Mouse (Mus musculus) lung, adult 2 months (tissue): ENCODE data around the gene Cutc. TPM values are rescaled to one million over a fixed set of nuclear protein-coding genes. Genes with fewer than 3 reads are reported as not detected.

ENCODE experiments used
- DNase-seq: peaks from one replicate; pipeline ENCODE4 v3.0.0; 2022
- H3K4me1 ChIP-seq: fragments of 200-500 bp; 2 replicates; pipeline ENCODE4 v1.6.1; 2011; ENCODE audit warnings: low read length; ENCODE audit not compliant: control insufficient read depth, insufficient read depth
- H3K4me3 ChIP-seq: fragments of 200-500 bp; replicated peaks from 2 replicates; pipeline ENCODE3; 2011; ENCODE audit warnings: low read depth, mild to moderate bottlenecking, control low read depth, low read length; ENCODE audit errors: extremely low read depth
- CTCF ChIP-seq: fragments of 200-500 bp; IDR thresholded peaks from 2 replicates; pipeline ENCODE4 v1.5.1; 2011; ENCODE audit warnings: mild to moderate bottlenecking, low read length, control low read depth; ENCODE audit not compliant: insufficient read depth
- POLR2A ChIP-seq: fragments of 200-500 bp; IDR thresholded peaks from 2 replicates; pipeline ENCODE4 v1.6.1; 2011; ENCODE audit warnings: low read depth, mild to moderate bottlenecking, control low read depth, low read length, borderline replicate concordance; ENCODE audit errors: extremely low read depth
- WGBS: fragments of 180-500 bp; shearing (Covaris S2); methylation state at CpG from one replicate; pipeline ENCODE4 v1.1.7; 2018; 5-methylcytosine and 5-hydroxymethylcytosine counted together
- polyA plus RNA-seq: library from polyadenylated mRNA; depleted of rRNA; stranded (reverse); fragments of >200 nt; gene quantifications from 2 replicates; pipeline ENCODE4 v1.2.3, GENCODE M21; 2012

Gene Cutc
- polyA plus RNA-seq, 1 experiment = 4.8 TPM

DNA sequence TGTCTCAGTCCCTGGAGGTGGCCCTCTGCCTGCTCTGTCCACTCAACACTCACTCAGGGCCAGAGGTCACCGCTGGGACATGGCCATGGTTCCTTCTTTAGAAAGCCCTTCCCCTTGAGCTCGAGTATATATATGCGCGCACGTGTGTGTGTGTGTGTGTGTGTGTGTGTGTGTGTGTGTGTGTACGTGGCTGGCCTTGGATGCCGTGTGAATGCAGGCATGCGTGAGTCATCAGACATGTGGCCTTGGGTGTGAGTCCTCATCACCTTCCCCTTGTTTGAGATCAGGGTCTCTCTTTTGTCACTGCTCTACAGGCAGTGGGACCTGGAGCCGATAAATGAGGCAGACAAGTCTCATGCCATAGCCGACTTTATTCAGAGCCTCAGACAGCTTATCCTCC is 29.3 kb upstream of the Cutc start:
- no peaks in the 10 kb centered on the region for H3K4me1 ChIP-seq
- TF ChIP-seq POLR2A (no peak), CTCF (no peak)
- no peak overlapping the region for H3K4me3 ChIP-seq
- 74% methylated on average over 10 of the region's 10 CpGs for WGBS
- no peak for DNase-seq

- no peak for DNase-seq
- no peak overlapping the region for H3K4me3 ChIP-seq
- TF ChIP-seq POLR2A = no peak
- no peak for TF ChIP-seq CTCF
- no peaks in the 10 kb centered on the region for H3K4me1 ChIP-seq
- 95% methylated on average over 20 of the region's 20 CpGs for WGBS
Observed at GRCm38 (mm10) chr19:43724194-43724593, 28.6 kb upstream of the Cutc start.

DNA sequence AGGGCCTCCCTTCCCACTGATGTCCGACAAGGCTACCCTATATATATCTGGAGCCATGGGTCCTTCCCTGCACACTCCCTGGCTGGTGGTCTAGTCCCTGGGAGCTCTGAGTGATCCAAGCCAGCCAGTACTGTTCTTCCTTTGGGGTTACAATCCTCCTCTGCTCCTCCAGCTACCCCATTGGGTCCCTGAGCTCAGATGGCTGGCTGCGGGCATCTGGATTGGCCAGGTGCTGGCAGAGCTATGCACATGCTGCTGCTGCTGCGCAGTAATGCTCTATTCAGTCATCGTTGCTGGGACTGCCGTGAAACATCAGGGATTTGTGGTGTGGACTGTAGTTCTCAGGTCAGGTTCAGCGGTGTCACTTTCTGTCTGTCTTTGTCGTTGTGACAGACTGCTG is 28.0 kb upstream of the Cutc start:
- TF ChIP-seq POLR2A (no peak), CTCF (no peak)
- Histone ChIP-seq H3K4me3 (no peak overlapping the region), H3K4me1 (no peaks in the 10 kb centered on the region)
- 88% methylated on average over 7 of the region's 7 CpGs for WGBS
- no peak for DNase-seq

DNA sequence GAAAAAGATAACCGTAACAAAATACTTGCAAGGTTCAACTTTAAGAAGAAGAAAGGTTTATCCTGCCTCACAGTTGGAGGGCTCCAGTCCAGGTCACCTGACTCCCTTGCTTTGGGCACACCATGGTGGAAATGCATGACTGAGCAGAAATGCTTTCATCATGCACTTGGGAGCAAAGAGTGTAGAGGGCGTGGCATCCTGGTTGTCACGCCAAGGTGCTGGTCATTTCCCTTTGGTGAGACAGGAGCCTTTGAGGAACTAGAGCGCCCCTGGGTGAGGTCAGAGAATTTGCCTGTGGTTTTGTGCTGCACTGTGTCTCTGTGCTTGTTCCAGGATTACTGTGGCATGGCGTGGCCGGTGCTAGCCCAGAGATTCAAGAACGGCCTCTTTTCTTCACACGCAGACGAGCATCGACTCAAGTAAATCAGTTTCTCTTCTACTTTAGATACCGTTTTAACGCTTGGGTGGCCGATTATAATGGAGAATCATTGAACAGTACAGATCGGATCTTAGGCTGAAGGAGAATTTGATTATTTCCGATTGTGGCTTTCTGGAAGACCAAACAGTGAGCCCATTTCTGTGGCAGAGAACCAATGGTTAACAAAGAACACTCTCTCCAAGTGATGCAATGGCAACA is 26.2 kb upstream of the Cutc start:
- DNase-seq = no peak
- Histone ChIP-seq H3K4me3 (no peak overlapping the region), H3K4me1 (no peaks in the 10 kb centered on the region)
- TF ChIP-seq CTCF (no peak), POLR2A (no peak)
- 87% methylated on average over 15 of the region's 15 CpGs for WGBS

DNA sequence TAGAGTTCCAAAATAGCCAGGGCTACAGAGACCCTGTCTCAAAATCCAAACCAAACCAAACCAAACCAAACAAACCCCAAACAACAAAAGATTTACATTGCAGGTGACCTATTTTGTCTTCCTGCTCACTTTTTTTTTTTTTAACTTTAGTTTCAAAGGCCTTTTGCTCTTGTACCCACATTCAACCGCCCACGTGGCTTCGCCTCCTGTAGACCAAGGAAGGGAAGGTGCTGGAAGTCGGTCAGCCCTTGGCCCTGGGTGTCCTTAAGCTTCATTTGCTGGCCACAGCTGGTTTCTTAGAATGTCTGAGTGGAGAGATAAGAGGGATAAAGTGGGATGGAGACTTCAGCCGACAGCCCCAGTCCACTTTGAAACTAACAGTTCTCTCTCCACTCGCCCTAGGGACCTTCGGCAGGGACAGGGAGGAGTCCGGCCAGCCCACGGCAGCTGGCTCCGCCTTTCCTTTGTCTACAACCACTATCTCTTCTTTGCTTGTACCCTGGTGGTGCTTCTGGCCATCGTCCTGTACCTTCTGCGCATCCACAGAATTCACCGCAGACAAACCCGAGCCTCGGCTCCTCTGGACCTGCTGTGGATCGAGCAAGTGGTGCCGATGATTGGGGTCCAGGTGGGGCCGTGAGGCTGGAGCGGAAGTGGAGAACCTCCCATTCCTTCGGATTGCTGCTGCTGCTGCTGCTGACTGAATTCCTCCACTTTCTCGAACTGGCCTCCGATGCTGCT is 23.3 kb upstream of the Cutc start:
- no peaks in the 10 kb centered on the region for H3K4me1 ChIP-seq

DNA sequence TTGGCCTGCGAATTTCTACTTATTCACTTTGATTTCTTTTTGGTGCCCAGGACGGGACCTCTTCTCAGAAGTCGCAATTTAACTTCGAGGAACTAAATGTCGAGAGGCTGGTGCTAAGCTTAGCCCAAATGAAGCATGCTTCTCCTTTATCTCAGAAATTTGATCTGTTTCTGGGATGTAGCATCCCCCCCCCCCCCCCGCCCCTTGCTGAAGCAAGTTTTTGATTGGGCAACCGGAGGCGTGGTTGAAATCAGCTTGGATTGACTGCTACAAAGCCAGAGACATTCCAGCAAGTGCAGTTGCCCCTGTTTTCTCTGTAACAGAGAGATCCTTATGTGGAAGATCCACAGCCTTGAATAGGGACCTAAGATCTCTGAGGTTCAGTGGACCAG is 22.8 kb upstream of the Cutc start:
- no peak overlapping the region for H3K4me3 ChIP-seq
- no peak for TF ChIP-seq POLR2A
- TF ChIP-seq CTCF = no peak
- WGBS = 49% methylated on average over 8 of the region's 8 CpGs
- H3K4me1 ChIP-seq = no peaks in the 10 kb centered on the region
- no peak for DNase-seq

More for the DNA sequence above, 23.3 kb upstream of the Cutc start:
- DNase-seq = no peak
- TF ChIP-seq POLR2A (no peak), CTCF (no peak)
- H3K4me3 ChIP-seq = no peak overlapping the region
- 53% methylated on average over 22 of the region's 22 CpGs for WGBS

- 78% methylated on average over 7 of the region's 7 CpGs for whole genome bisulfite sequencing
- TF ChIP-seq CTCF (no peak), POLR2A (no peak)
- no peak for DNase-seq
- Histone ChIP-seq H3K4me1 (no peaks in the 10 kb centered on the region), H3K4me3 (no peak overlapping the region)
Observed at GRCm38 (mm10) chr19:43731157-43731556, 21.6 kb upstream of the Cutc start.

DNA sequence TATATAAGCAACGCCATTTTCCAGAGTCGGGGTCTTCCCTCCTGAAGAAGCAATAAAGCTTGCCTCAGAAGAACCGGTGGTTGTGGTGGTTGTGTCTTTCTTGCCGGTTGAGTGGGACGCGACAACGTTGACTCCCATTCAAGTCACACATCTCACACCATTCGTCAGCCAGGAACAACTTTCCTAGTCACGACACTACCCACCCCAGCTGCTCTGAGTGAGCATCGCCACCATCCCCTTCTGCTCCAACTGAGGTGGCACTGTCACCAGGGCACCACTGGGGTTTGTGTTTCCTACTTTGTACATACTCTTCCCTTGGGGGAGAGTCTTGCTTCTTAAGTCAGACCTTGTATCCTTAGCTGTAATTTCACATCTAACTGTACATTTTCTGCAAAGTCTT is 14.4 kb upstream of the Cutc start:
- H3K4me3 ChIP-seq = no peak overlapping the region
- no peaks in the 10 kb centered on the region for H3K4me1 ChIP-seq
- DNase-seq = no peak
- TF ChIP-seq CTCF (no peak), POLR2A (no peak)
- 95% methylated on average over 10 of the region's 10 CpGs for WGBS

- no peak for DNase-seq
- H3K4me1 ChIP-seq = no peaks in the 10 kb centered on the region
- H3K4me3 ChIP-seq = no peak overlapping the region
- WGBS = 95% methylated on average over 7 of the region's 7 CpGs
- TF ChIP-seq POLR2A (no peak), CTCF (no peak)
Observed at GRCm38 (mm10) chr19:43743401-43743800, 9.4 kb upstream of the Cutc start.

- DNase-seq = no peak
- whole genome bisulfite sequencing = 84% methylated on average over 3 of the region's 3 CpGs
- Histone ChIP-seq H3K4me1 (no peaks in the 10 kb centered on the region), H3K4me3 (no peak overlapping the region)
- TF ChIP-seq POLR2A (no peak), CTCF (no peak)
Observed at GRCm38 (mm10) chr19:43745740-43746139, 7.1 kb upstream of the Cutc start.
